Mouse (Mus musculus): ENCODE measurements at regions not wholly inside any gene's neighbourhood (a gene's known extent, or its start where the extent isn't known, plus 50 kb on each side); places are given as distances from the start of the nearest gene placed in this dataset.
A peak's percentile ranks its signal among the peaks of the same experiment; 100 is the strongest.

DNA sequence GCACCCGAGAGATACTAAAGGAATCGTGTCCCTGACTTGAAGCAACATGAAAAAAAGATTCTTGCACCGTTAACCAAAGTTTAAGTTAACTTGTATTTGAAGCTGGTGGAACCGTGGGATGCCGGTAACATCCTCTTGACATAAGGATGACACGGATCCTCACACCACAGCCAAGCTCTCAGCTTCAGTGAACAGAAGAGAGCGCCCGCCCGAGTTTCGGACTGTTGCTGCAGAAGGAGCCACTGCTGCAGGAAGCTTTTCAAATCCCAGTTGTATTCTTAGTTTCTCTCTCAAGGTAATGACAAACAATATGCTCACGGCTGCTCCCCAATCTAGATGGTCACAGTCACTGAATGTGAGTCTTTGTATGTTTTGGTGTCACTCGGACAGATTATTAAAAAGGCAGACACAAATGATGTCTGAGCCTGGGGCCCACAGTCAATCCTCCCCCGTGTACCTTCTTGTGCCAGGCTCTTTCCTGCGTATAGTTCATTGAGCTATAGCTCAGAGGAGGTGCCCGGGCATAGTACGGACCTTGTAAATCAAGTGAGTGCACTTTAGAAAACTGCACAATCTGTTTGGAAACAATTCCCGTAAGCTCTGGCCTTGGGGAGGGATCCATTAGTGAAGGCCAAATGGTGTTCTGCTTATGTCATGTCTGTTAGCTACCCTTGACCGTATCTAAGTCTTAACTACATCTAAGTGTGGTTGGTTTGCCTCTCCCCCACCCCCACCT lies 99.3 kb upstream of the Ankrd55 start:
- WGBS = 94% methylated on average over 18 of the region's 18 CpGs
- Histone ChIP-seq H3K36me3 (no peaks in the 10 kb centered on the region), H3K27me3 (ENCODE audit: low read depth, poor library complexity, severe bottlenecking) (peaks cover 5% of the 10 kb centered on the region; the same call in 1 of the 2 replicates), H3K9me3 (replicated peaks) (no peaks in the 10 kb centered on the region), H3K27ac (replicated peaks) (no peak overlapping the region), H3K4me3 (no peak overlapping the region), H3K4me1 (peaks cover 20% of the 10 kb centered on the region)
- no peak for DNase-seq (ENCODE audit: low spot score)

GRCm38 (mm10) chr13:112189605-112190004 lies 98.6 kb upstream of the Ankrd55 start:
- Histone ChIP-seq H3K36me3 (no peaks in the 10 kb centered on the region), H3K27me3 (ENCODE audit: low read depth, poor library complexity, severe bottlenecking) (peaks cover 5% of the 10 kb centered on the region; the same call in 1 of the 2 replicates), H3K4me3 (no peak overlapping the region), H3K9me3 (replicated peaks) (no peaks in the 10 kb centered on the region), H3K4me1 (peaks cover 21% of the 10 kb centered on the region), H3K27ac (replicated peaks) (no peak overlapping the region)
- no peak for DNase-seq (ENCODE audit: low spot score)
- 75% methylated on average over 5 of the region's 5 CpGs for WGBS

- Histone ChIP-seq H3K4me1 (peaks cover 22% of the 10 kb centered on the region), H3K4me3 (no peak overlapping the region), H3K36me3 (no peaks in the 10 kb centered on the region), H3K27ac (replicated peaks) (no peak overlapping the region), H3K27me3 (ENCODE audit: low read depth, poor library complexity, severe bottlenecking) (peaks cover 13% of the 10 kb centered on the region; the same call in 1 of the 2 replicates), H3K9me3 (replicated peaks) (no peaks in the 10 kb centered on the region)
- no peak for DNase-seq (ENCODE audit: low spot score)
- 63% methylated on average over 9 of the region's 9 CpGs for WGBS
Measured at GRCm38 (mm10) chr13:112192192-112192905, 95.9 kb upstream of the Ankrd55 start.

DNA sequence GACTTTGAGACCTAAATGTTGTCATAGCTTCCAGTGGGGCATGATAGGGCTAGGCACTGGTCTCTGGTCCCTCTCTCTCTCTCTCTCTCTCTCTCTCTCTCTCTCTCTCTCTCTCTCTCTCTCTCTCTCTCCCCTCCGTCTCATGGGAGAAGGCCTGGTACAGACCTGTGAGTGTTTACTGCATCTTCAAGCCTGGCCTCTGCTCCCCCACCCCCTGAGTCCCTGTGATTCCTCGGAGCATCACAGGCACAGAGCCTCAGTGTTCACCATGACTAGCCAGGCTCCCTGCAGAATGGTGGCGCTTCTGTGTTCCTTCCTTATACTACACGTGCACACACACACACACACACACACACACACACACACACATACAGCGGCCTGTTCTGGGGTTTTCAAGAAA lies 94.6 kb upstream of the Ankrd55 start:
- WGBS = 77% methylated on average over 5 of the region's 5 CpGs
- DNase-seq (ENCODE audit: low spot score) = no peak
- peaks cover 13% of the 10 kb centered on the region; the same call in 1 of the 2 replicates for H3K27me3 ChIP-seq (ENCODE audit: low read depth, poor library complexity, severe bottlenecking)
- no peak overlapping the region for H3K4me3 ChIP-seq
- H3K27ac ChIP-seq (replicated peaks) = no peak overlapping the region
- peaks cover 30% of the 10 kb centered on the region for H3K4me1 ChIP-seq
- no peaks in the 10 kb centered on the region for H3K9me3 ChIP-seq (replicated peaks)
- H3K36me3 ChIP-seq = no peaks in the 10 kb centered on the region

GRCm38 (mm10) chr13:112194991-112195390 lies 93.3 kb upstream of the Ankrd55 start:
- 78% methylated on average over 5 of the region's 5 CpGs for WGBS
- H3K9me3 ChIP-seq (replicated peaks) = no peaks in the 10 kb centered on the region
- H3K27ac ChIP-seq (replicated peaks) = no peak overlapping the region
- DNase-seq (ENCODE audit: low spot score) = no peak
- H3K4me3 ChIP-seq = no peak overlapping the region
- H3K36me3 ChIP-seq = no peaks in the 10 kb centered on the region
- peaks cover 30% of the 10 kb centered on the region for H3K4me1 ChIP-seq
- peaks cover 13% of the 10 kb centered on the region; the same call in 1 of the 2 replicates for H3K27me3 ChIP-seq (ENCODE audit: low read depth, poor library complexity, severe bottlenecking)

DNA sequence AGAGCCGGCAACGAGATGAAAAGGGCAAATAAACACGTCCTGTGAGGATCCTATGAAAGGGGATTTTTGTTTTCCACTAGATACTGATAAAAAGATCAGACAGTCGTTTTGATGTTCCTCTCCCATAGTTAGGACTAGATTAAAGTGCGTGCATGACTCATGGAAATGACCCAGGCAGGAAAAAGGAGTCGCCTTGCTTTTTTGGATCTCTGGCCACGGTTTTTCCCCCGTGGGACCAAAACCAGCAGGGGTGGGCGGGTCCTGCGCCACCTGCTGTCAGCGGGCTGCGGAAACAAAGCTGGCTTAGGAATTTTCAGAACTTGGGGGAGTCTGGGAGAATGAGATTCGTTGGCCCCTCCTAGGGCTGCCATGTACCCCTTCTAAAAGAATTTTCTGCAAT lies 91.5 kb upstream of the Ankrd55 start:
- 7% methylated on average over 13 of the region's 13 CpGs for WGBS
- H3K4me1 ChIP-seq = peaks cover 30% of the 10 kb centered on the region
- peak overlapping the region; percentile 36 for H3K4me3 ChIP-seq
- peaks cover 13% of the 10 kb centered on the region; the same call in 1 of the 2 replicates for H3K27me3 ChIP-seq (ENCODE audit: low read depth, poor library complexity, severe bottlenecking)
- peak; percentile 42 for DNase-seq (ENCODE audit: low spot score)
- H3K9me3 ChIP-seq (replicated peaks) = no peaks in the 10 kb centered on the region
- H3K27ac ChIP-seq (replicated peaks) = peak overlapping the region; percentile 28; the same call in 1 of the 2 replicates
- no peaks in the 10 kb centered on the region for H3K36me3 ChIP-seq

- 85% methylated on average over 8 of the region's 8 CpGs for WGBS
- H3K4me1 ChIP-seq = peaks cover 13% of the 10 kb centered on the region; the same call in 1 of the 2 replicates
- H3K9me3 ChIP-seq (replicated peaks) = no peaks in the 10 kb centered on the region
- H3K27ac ChIP-seq (replicated peaks) = no peak overlapping the region
- H3K27me3 ChIP-seq (ENCODE audit: low read depth, poor library complexity, severe bottlenecking) = no peaks in the 10 kb centered on the region
- H3K36me3 ChIP-seq = no peaks in the 10 kb centered on the region
- DNase-seq (ENCODE audit: low spot score) = no peak
- H3K4me3 ChIP-seq = no peak overlapping the region
Measured at GRCm38 (mm10) chr13:112203721-112204120, 84.5 kb upstream of the Ankrd55 start.

DNA sequence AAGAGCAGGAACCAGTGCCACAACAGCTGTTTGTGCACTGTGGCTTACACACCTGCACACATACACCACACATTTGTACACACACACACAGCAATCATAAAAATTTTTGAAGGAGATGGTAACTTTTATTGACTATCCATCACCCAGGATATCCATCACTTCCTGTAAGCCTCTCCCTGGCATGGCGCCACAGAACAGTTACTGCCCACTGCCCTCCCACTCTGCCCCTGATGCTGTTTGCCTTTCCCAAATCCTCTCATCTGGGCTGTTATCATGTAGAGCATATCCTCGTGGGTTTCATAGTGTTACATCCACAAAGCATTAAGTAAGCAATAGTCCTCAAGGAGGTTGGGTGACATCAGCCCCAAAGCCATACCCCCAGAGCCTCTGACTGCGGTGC lies 84.0 kb upstream of the Ankrd55 start:
- no peak for DNase-seq (ENCODE audit: low spot score)
- H3K27me3 ChIP-seq (ENCODE audit: low read depth, poor library complexity, severe bottlenecking) = no peaks in the 10 kb centered on the region
- no peak overlapping the region for H3K4me3 ChIP-seq
- H3K36me3 ChIP-seq = no peaks in the 10 kb centered on the region
- no peaks in the 10 kb centered on the region for H3K9me3 ChIP-seq (replicated peaks)
- H3K4me1 ChIP-seq = peaks cover 13% of the 10 kb centered on the region; the same call in 1 of the 2 replicates
- H3K27ac ChIP-seq (replicated peaks) = no peak overlapping the region
- 87% methylated on average over 3 of the region's 3 CpGs for WGBS

- 71% methylated on average over 5 of the region's 5 CpGs for WGBS
- H3K4me1 ChIP-seq = peaks cover 13% of the 10 kb centered on the region; the same call in 1 of the 2 replicates
- no peak overlapping the region for H3K27ac ChIP-seq (replicated peaks)
- H3K9me3 ChIP-seq (replicated peaks) = no peaks in the 10 kb centered on the region
- H3K4me3 ChIP-seq = no peak overlapping the region
- no peaks in the 10 kb centered on the region for H3K27me3 ChIP-seq (ENCODE audit: low read depth, poor library complexity, severe bottlenecking)
- DNase-seq (ENCODE audit: low spot score) = no peak
- H3K36me3 ChIP-seq = no peaks in the 10 kb centered on the region
Measured at GRCm38 (mm10) chr13:112204813-112205212, 83.4 kb upstream of the Ankrd55 start.

DNA sequence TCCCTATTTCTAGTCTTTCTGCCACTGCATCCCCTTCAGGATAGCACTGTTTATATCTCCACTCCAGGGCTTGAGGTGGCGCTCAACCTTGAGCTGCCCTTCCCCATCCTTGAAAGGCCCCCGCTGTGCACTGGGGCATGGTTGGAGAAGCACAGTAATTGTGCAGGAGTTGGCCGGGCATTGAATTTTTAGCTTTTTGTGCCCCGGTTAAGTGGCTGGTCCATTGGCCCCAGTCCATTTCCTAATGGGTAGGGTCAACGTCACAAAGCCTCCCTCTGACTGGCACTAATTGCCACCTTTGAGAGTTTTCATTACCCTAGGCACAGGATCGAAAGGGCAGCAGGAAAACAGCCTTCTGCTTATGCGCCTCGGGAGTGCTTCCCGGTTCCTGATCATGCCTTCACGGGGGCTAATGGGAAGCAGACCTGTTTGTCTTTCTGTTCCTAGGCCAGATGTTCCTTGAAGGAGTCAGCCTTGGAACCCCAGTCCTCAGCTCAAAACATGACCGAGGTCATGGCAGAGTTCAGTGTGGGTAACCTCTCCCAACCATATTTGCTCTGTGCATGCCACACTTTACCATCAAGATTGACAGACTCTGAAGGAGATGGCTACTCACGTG lies 80.5 kb upstream of the Ankrd55 start:
- H3K27me3 ChIP-seq (ENCODE audit: low read depth, poor library complexity, severe bottlenecking) = peaks cover 14% of the 10 kb centered on the region; the same call in 1 of the 2 replicates
- 78% methylated on average over 12 of the region's 12 CpGs for WGBS
- no peak overlapping the region for H3K27ac ChIP-seq (replicated peaks)

DNA sequence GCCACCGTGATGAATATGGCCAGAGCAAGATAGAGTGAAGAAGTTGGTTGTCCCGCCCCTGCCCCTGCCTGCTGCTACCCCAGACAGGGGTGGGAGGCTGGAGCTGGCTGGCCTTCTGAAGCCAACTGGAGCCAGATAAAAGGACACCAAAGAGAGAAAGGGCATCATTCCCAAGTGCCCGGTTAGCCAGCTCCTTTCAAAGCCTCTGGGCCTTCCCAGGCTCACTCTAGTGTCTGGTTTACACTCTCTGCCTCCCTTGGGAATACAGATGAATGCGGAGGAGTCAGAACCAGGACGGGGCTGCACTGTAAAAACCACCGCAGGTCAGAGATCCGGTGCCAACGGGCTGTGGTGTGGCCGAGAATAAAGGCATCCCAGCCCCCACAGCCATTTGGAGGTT lies 76.4 kb upstream of the Ankrd55 start:
- no peak for DNase-seq (ENCODE audit: low spot score)
- H3K27ac ChIP-seq (replicated peaks) = no peak overlapping the region
- no peaks in the 10 kb centered on the region for H3K36me3 ChIP-seq
- H3K4me3 ChIP-seq = no peak overlapping the region
- H3K9me3 ChIP-seq (replicated peaks) = no peaks in the 10 kb centered on the region
- 0 out of 2 replicates have a peak, but pooled peaks cover 4% of the 10 kb centered on the region for H3K4me1 ChIP-seq
- 79% methylated on average over 9 of the region's 9 CpGs for WGBS
- H3K27me3 ChIP-seq (ENCODE audit: low read depth, poor library complexity, severe bottlenecking) = peaks cover 14% of the 10 kb centered on the region; the same call in 1 of the 2 replicates

More for the DNA sequence above, 80.5 kb upstream of the Ankrd55 start:
- Histone ChIP-seq H3K4me3 (no peak overlapping the region), H3K9me3 (replicated peaks) (no peaks in the 10 kb centered on the region), H3K4me1 (peaks cover 13% of the 10 kb centered on the region; the same call in 1 of the 2 replicates), H3K36me3 (no peaks in the 10 kb centered on the region)
- DNase-seq (ENCODE audit: low spot score) = peak; percentile 20

DNA sequence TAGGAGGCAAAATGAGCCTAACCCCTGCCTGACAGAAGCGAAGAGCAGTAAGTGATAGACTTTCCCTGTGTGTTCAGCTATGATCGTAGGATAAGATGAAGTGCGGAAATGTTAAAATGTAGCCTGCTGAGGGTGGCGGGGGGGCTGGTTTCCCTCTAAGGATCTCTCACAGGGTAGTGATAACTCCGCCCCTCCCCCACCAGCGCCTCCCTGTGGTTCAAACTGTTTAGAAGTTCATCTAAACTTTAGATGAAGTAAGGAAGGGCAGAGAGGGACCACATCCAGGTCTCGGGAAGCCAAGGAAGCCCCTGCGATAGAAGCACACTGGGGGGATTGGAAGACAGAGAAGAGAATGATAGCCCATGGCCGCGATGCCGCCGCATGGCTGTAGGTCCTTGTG lies 75.9 kb upstream of the Ankrd55 start:
- H3K27ac ChIP-seq (replicated peaks) = no peak overlapping the region
- H3K9me3 ChIP-seq (replicated peaks) = no peaks in the 10 kb centered on the region
- WGBS = 80% methylated on average over 12 of the region's 12 CpGs
- H3K27me3 ChIP-seq (ENCODE audit: low read depth, poor library complexity, severe bottlenecking) = peaks cover 14% of the 10 kb centered on the region; the same call in 1 of the 2 replicates
- no peak for DNase-seq (ENCODE audit: low spot score)
- H3K4me1 ChIP-seq = 0 out of 2 replicates have a peak, but pooled peaks cover 3% of the 10 kb centered on the region
- H3K4me3 ChIP-seq = no peak overlapping the region
- H3K36me3 ChIP-seq = no peaks in the 10 kb centered on the region

Data from midbrain, embryonic 10.5 days (tissue).